Mouse (Mus musculus): ENCODE data around the gene Grem1.

DNA sequence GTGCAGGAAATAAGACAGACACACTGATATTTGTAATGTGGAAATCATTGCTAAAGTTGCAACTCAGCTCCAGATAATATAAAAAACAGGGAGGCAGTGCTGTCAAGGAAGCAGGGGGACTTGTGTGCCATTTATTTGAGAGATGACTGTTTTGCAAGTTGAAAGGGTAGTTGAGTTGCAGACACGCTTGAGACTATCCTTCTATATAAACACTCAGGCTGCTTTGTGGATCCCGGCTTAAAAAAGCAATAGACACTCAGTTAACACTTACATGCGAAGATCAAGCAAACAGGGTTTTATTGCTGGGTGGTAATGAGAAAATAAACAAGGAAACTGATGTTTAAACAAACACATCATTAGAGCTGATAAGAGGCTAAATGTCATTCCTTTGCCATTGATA, 26.4 kb upstream of the Grem1 start:
- TF ChIP-seq CHD2 (IDR thresholded peaks at IDR 0.05; ENCODE audit: low read length) (no peak), EP300 (IDR thresholded peaks at IDR 0.05; ENCODE audit: low read length) (no peak), HCFC1 (IDR thresholded peaks at IDR 0.05; ENCODE audit: low read depth, low read length) (no peak), POLR2A (IDR thresholded peaks at IDR 0.05; ENCODE audit: low read depth, low read length) (no peak), ZKSCAN1 (IDR thresholded peaks at IDR 0.05; ENCODE audit: borderline replicate concordance, low read depth, low read length) (no peak), RCOR1 (conservative IDR thresholded peaks at IDR 0.05; ENCODE audit: low read depth, low read length) (no peak), ZC3H11A (IDR thresholded peaks at IDR 0.05; ENCODE audit: low read depth, low read length) (no peak), MAFK (IDR thresholded peaks at IDR 0.05; ENCODE audit: insufficient replicate concordance, low read length) (no peak), MYC (IDR thresholded peaks at IDR 0.05; ENCODE audit: low read depth, low read length) (no peak), CTCF (conservative IDR thresholded peaks at IDR 0.05 in 1 of 2, IDR thresholded peaks at IDR 0.05 in 1 of 2; ENCODE audit: low read depth in 2 of 2, low read length in 2 of 2) (no peak), MXI1 (IDR thresholded peaks at IDR 0.05; ENCODE audit: low read depth, low read length) (no peak), MAX (IDR thresholded peaks at IDR 0.05; ENCODE audit: low read length) (no peak)
